Mouse (Mus musculus): ENCODE data around the gene Setx. TPM values are rescaled to one million over a fixed set of nuclear protein-coding genes. Genes with fewer than 3 reads are reported as not detected.

The Setx gene
- total and polyA plus RNA-seq, 3 experiments: 13.1 to 23.8 (median 22.5) TPM

- TF ChIP-seq HCFC1 (IDR thresholded peaks at IDR 0.05; ENCODE audit: low read depth, low read length): no peak
- TF ChIP-seq ZC3H11A (IDR thresholded peaks at IDR 0.05; ENCODE audit: low read depth, low read length): no peak
- no peak for TF ChIP-seq ETS1 (IDR thresholded peaks at IDR 0.05; ENCODE audit: low read depth, low read length)
- no peak for TF ChIP-seq CHD1 (IDR thresholded peaks at IDR 0.05; ENCODE audit: low read depth, low read length)
- no peak for TF ChIP-seq POLR2AphosphoS5 (IDR thresholded peaks at IDR 0.05; ENCODE audit: borderline replicate concordance, low read depth, low read length)
- no peak for TF ChIP-seq CTCF (IDR thresholded peaks at IDR 0.05 in 2 of 3, conservative IDR thresholded peaks at IDR 0.05 in 1 of 3; ENCODE audit: control insufficient read depth in 1 of 3, insufficient read depth in 1 of 3, low read depth in 2 of 3, low read length in 3 of 3, poor library complexity in 1 of 3, severe bottlenecking in 1 of 3)
- no peak for TF ChIP-seq KAT2A (conservative IDR thresholded peaks at IDR 0.05; ENCODE audit: low read depth, low read length)
- H3K27me3 ChIP-seq (ENCODE audit: control insufficient read depth in 1 of 2, insufficient read depth in 2 of 2, low read length in 2 of 2): no peaks in the 10 kb centered on the region
- peaks cover 3 to 12% of the 10 kb centered on the region in 2 experiments for H3K36me3 ChIP-seq (ENCODE audit: control insufficient read depth in 1 of 2, insufficient read depth in 2 of 2, low read length in 2 of 2)
- no peaks in the 10 kb centered on the region for H3K9me3 ChIP-seq (replicated peaks; ENCODE audit: insufficient read depth, low read length)
- no peaks in the 10 kb centered on the region for H3K4me1 ChIP-seq (ENCODE audit: control insufficient read depth in 1 of 2, insufficient read depth in 2 of 2, low read length in 2 of 2)
- no peak overlapping the region for H3K9ac ChIP-seq (ENCODE audit: control insufficient read depth, low read depth, low read length, poor library complexity, severe bottlenecking)
- no peaks in the 10 kb centered on the region for H3K79me2 ChIP-seq (ENCODE audit: control insufficient read depth, insufficient read depth, low read length, poor library complexity)
- no peak overlapping the region for H3K4me3 ChIP-seq (ENCODE audit: control insufficient read depth in 1 of 2, insufficient read depth in 1 of 2, low read depth in 2 of 2, low read length in 2 of 2)
- no peak overlapping the region for H3K27ac ChIP-seq (ENCODE audit: control insufficient read depth, low read depth, low read length)
- no peak for DNase-seq (ENCODE audit: low read depth, low spot score)
Observed at GRCm38 (mm10) chr2:29168067-29168466, 44.1 kb downstream of the Setx start.

GRCm38 (mm10) chr2:29174887-29175286 lies 50.9 kb downstream of the Setx start:
- no peak overlapping the region for H3K27ac ChIP-seq (ENCODE audit: control insufficient read depth, low read depth, low read length)
- no peaks in the 10 kb centered on the region for H3K27me3 ChIP-seq (ENCODE audit: control insufficient read depth in 1 of 2, insufficient read depth in 2 of 2, low read length in 2 of 2)
- no peak overlapping the region for H3K9ac ChIP-seq (ENCODE audit: control insufficient read depth, low read depth, low read length, poor library complexity, severe bottlenecking)
- no peak for TF ChIP-seq EP300 (IDR thresholded peaks at IDR 0.05; ENCODE audit: low read depth in 1 of 2, low read length in 2 of 2)
- TF ChIP-seq RAD21 (IDR thresholded peaks at IDR 0.05; ENCODE audit: low read depth, low read length): no peak
- TF ChIP-seq TCF12 (IDR thresholded peaks at IDR 0.05; ENCODE audit: low read depth, low read length): no peak
- no peak for TF ChIP-seq CTCF (IDR thresholded peaks at IDR 0.05 in 2 of 3, conservative IDR thresholded peaks at IDR 0.05 in 1 of 3; ENCODE audit: control insufficient read depth in 1 of 3, insufficient read depth in 1 of 3, low read depth in 2 of 3, low read length in 3 of 3, poor library complexity in 1 of 3, severe bottlenecking in 1 of 3)
- no peak for TF ChIP-seq ELF1 (IDR thresholded peaks at IDR 0.05; ENCODE audit: low read depth, low read length)
- no peak for TF ChIP-seq E2F4 (IDR thresholded peaks at IDR 0.05; ENCODE audit: borderline replicate concordance, low read depth, low read length)
- no peak for TF ChIP-seq BHLHE40 (IDR thresholded peaks at IDR 0.05; ENCODE audit: borderline replicate concordance, low read depth, low read length)
- no peak for TF ChIP-seq USF2 (IDR thresholded peaks at IDR 0.05; ENCODE audit: borderline replicate concordance in 1 of 2, insufficient read depth in 1 of 2, low read depth in 1 of 2, low read length in 2 of 2)
- no peak for TF ChIP-seq JUND (IDR thresholded peaks at IDR 0.05; ENCODE audit: low read depth, low read length)
- no peak for TF ChIP-seq ZNF384 (IDR thresholded peaks at IDR 0.05; ENCODE audit: low read depth, low read length)
- no peak for TF ChIP-seq SMC3 (IDR thresholded peaks at IDR 0.05; ENCODE audit: low read depth, low read length)
- TF ChIP-seq TAL1 (IDR thresholded peaks at IDR 0.05; ENCODE audit: low read length): no peak
- no peak for TF ChIP-seq NRF1 (IDR thresholded peaks at IDR 0.05; ENCODE audit: insufficient read depth, low read depth, low read length, poor library complexity, severe bottlenecking)
- TF ChIP-seq POLR2AphosphoS5 (IDR thresholded peaks at IDR 0.05; ENCODE audit: borderline replicate concordance, low read depth, low read length): no peak
- no peak for TF ChIP-seq MAFK (IDR thresholded peaks at IDR 0.05; ENCODE audit: borderline replicate concordance, low read depth, low read length)
- no peak for TF ChIP-seq CHD2 (IDR thresholded peaks at IDR 0.05; ENCODE audit: low read length)
- TF ChIP-seq ZMIZ1 (IDR thresholded peaks at IDR 0.05; ENCODE audit: low read depth, low read length): no peak
- TF ChIP-seq ZKSCAN1 (IDR thresholded peaks at IDR 0.05; ENCODE audit: low read depth, low read length): no peak
- H3K36me3 ChIP-seq (ENCODE audit: control insufficient read depth in 1 of 2, insufficient read depth in 2 of 2, low read length in 2 of 2): peaks cover 0 to 3% of the 10 kb centered on the region in 2 experiments; a peak in 2 of 4 replicates
- no peak for DNase-seq (ENCODE audit: low read depth, low spot score)
- no peaks in the 10 kb centered on the region for H3K4me1 ChIP-seq (ENCODE audit: control insufficient read depth in 1 of 2, insufficient read depth in 2 of 2, low read length in 2 of 2)
- no peaks in the 10 kb centered on the region for H3K9me3 ChIP-seq (replicated peaks; ENCODE audit: insufficient read depth, low read length)
- no peaks in the 10 kb centered on the region for H3K79me2 ChIP-seq (ENCODE audit: control insufficient read depth, insufficient read depth, low read length, poor library complexity)
- no peak overlapping the region for H3K4me3 ChIP-seq (ENCODE audit: control insufficient read depth in 1 of 2, insufficient read depth in 1 of 2, low read depth in 2 of 2, low read length in 2 of 2)
